Mouse (Mus musculus): ENCODE data around the gene Ugt1a1.
"Not testable (repeated sequence)": the region's sequence is repeated elsewhere in the genome, so short reads cannot be mapped to it uniquely, and the experiment has no call there.

The Ugt1a1 gene

DNA sequence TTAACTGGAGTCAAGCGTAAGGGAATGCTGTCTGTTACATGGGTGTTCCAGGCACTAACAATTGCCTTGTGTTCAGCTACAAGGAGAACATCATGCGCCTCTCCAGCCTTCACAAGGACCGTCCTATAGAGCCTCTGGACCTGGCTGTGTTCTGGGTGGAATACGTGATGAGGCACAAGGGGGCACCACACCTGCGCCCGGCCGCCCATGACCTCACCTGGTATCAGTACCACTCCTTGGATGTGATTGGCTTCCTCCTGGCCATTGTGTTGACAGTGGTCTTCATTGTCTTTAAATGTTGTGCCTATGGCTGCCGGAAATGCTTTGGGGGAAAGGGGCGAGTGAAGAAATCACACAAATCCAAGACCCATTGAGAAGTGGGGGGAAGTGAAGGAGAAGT, 6.3 kb downstream of the Ugt1a1 start:
- intact Hi-C loops (cut with DNase I): no loop called here

DNA sequence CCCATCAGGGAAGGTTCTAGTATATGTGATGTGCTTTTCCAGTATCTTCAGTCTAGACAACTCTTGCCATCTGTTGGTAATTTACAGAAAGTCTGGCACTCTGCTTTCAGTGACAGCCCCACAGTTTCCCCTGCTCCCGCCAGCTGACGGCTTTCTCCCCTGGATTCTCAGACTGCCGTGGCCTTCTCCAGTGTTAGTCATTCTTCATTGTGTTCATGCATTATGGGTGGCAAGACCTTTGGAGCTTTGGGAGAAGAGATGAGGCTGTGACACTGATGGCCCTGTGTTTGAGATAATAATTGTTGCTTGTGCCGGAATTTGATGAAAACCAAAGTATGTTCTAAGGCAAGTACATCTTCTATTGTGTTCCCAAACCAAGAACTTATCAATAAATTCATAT, 6.8 kb downstream of the Ugt1a1 start:
- intact Hi-C loops (cut with DNase I): no loop called here

DNA sequence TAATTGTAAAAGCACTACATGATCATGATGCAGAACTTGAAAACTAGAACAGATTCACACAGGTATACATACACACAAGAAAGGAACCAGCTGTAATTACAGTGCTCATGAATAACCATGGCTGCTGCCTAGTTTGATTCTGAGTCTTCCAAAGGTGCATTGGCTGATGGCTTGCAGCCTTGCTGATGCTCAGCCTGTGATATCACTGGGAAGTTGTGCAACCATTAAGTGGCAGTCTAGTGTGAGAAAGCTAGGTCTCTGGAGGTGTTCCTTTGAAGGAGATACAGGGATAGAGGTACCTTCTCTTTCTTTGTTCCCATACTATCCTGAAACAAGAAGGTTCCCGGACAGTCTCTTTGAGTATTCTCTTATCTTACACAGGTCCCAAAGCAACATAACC, 7.3 kb downstream of the Ugt1a1 start:
- intact Hi-C loops (cut with DNase I): no loop called here

DNA sequence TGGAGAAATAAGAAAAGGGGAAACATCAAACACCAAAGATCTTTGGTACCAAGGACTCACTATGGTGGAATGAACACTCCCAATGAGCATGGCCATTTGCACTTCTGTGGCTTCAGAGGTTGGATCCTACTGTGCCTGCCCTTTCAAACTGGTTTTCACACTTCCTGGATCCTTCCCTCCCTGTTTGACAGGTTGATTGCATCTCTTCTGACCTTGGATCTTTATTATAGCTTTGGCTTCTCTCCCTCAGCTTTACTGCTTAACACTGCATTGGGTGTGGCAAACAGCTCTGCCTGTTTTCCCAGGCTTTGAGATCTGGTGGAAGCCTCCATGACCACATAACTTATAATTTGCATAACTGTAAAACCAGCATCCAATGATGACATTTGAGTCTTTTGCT, 8.6 kb downstream of the Ugt1a1 start:
- intact Hi-C loops (cut with DNase I): no loop called here

DNA sequence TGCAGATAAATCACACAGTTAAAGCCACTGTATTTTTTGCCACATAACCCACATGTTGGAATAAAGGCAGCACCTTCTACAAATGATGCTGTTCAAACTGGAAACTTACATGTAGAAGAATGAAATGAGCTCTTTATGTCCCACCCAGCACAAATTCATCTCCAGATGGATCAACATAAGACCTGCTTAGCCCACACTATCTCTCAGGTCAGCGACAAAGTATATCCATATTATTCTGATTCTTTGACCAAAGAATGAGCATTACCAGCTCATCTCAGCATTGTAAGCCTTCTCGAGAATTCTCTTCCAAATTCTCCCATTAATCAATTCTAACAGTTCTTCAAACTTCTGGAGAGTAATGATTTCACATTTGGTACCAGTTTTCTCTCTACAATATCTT, 10.5 kb downstream of the Ugt1a1 start:
- intact Hi-C loops (cut with DNase I): no loop called here

DNA sequence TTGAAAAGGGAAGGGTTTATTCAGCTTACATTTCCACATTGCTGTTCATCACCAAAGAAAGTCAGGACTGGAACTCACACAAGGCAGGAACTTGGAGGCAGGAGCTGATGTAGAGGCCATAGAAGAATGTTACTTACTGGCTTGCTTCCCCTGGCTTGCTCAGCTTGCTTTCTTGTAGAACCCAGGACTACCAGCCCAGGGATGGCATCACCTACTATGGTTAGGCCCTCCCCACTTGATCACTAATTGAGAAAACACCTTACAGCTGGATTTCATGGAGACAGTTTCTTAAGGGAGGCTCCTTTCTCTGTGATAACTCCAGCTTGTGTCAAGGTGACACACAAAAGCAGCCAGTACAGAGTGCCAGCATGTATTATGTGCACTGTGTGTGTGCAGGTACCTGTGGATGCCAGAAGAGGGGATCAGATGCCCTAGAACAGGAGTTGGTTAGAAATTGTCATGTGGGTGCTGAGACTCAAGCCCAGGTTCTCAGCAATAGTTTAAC, 11.3 kb downstream of the Ugt1a1 start:
- intact Hi-C loops (cut with DNase I): not testable (repeated sequence)

DNA sequence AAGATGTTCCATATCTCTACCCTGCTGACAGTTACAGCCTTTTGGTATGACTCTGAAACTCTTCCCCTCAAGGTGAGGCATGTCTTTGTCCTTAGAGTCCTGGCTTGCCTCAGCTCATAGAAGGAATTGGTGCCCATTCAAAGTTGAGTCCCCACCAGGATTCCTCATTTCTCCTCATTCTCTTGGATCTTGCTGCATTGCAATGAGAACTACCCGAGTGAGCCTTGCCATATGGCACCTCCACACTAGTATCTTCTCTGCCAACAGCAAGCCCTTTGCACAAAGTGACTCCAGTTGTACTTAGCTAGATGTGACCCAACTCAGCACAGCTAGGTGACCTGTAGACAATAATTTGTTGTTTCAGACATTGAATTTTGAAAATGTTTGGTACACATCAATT, 11.8 kb downstream of the Ugt1a1 start:
- intact Hi-C loops (cut with DNase I): no loop called here

DNA sequence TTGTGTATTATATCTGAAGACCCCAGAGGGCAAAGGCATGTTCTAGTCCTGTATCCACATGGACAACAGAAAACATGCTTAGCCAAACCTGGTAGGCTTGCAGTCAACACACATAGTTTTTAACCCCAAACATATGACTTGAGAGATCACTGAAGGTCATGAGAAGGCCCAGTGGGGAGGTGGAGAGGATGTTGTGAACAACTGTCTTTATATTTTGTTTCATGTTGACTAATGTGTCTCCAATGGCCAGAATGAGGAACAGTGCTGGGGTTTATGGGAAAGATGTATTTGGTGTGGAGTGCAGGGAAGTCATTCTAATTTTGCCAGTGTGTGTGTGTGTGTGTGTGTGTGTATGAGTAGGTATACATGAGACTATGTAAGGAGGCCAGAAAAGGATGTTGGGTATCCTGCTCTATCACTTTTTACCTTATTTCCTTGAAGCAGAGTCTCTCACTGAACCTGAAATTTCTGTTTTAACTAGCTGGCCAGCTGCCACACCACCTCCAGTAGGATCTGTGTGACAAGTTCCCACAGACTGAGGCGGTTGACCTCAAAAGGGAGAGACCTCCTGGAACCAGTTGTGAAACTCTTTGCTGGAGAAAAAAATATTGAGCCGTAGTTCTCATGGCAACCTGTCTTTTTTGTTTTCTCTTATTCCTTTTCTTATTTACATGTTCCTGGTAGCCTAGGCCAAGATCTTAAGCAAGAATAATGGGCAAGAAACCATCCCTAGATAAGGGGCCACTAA, 12.4 kb downstream of the Ugt1a1 start:
- intact Hi-C loops (cut with DNase I): no loop called here

DNA sequence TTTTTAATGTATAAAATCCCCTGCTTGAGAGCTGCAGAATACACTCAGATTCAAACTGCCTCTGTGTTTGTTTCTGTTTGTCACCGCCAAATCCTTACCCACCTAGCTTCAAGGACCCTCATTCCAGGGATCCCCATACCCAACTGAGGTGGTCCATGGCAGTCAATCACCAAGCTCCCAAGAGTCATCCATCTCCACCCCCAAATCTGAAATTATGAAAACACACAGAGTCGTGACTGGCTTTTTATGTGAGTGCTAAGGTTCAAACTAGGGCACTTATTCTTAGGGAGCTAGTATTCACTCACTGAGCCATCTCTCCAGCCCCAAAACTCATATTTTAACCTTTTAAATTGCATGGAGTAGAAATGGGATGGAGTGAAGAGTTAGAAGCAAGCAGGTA, 13.5 kb downstream of the Ugt1a1 start:
- intact Hi-C loops (cut with DNase I): not testable (repeated sequence)

DNA sequence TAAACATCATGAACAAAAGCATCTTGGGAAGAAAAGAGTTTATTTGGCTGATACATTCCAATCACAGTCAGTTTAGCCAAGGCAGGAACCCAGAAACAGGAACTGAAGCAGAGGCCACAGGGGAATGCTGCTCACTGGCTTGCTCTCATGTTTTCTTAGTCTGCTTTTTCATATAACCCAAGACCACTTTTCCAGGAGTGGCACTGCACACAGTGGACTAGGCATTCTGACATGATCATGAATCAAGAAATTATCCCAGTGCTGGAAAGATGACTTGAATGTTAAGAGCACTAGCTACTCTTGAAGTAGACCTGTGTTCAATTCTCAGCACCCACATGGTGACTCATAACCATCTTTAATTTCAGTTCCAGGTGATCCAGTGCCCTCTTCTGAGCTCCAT, 14.0 kb downstream of the Ugt1a1 start:
- intact Hi-C loops (cut with DNase I): no loop called here

DNA sequence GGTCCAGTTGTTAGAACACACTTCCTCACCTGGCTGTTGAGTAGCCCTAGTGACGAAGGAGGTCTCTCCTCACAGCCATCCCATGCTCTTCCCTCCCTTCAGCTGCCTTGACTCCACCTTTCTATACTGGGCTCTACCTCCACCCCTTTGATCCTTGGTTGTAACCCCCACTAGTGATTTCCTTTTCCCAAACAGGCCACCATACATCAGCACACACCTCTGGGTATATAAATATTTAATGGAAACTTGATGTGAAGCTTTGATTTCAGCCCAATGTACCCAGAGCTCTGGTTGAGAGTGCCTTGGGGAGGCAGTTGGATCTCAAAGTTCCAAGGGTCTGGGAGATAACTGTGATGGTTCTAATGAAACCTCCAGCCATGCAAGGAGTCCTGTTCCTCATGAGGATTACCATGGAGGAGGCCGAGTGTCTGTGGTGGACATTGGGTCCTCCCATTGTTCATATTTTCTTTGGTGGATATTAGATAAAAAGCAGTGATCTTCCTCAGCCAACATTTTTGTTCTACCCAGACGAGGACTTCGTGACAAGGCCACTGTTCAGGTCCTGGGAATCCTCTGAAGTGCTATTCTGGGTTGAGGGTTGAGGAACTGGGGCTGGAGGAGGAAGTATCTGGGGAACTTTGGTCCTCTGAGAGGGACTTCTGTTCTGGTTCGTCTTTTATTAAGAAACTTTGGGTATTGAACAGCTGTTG, 15.1 kb downstream of the Ugt1a1 start, which contains the start of gene Mroh2a:
TSS of gene Mroh2a (plus strand) at position 317 of the 710 bp plus-strand sequence.
- intact Hi-C loops (cut with DNase I): no loop called here

DNA sequence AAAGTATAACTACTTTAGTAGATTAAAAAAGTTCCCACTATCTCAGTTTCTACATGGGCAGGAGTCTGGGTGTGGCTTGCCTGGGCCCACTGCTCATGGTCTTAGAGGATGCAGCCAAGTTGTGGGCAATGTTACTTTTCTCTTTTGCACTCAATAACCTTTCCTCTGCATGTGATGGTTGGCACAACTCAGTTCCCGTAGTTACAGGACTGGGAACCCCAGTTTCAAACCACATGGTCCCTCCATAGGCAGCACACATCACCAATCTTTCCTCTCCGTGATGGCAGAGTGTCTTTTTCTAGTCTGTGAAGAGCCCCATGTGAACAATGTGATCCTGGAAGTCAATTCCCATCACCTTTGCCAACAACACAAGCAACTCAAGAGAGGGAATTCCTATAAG, 15.7 kb downstream of the Ugt1a1 start:
- intact Hi-C loops (cut with DNase I): no loop called here

DNA sequence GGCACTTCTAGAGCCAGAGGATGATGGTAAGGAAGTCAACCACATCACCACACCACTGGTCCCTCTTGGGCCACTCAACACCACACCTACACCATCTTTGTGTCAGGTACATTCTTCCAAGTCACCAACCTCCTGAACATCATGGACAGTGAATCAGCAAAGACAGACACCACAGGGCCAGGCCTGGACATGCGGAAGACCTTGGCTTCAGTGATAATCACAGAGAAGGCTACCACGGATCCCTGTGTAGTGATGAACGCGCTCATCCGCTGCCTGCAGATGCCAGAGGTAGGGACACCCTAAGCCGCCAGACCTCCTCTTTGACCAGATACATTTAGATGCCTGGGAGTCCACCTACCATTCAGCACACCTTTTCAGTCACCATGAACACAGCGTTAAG, 16.4 kb downstream of the Ugt1a1 start:
- intact Hi-C loops (cut with DNase I): no loop called here

DNA sequence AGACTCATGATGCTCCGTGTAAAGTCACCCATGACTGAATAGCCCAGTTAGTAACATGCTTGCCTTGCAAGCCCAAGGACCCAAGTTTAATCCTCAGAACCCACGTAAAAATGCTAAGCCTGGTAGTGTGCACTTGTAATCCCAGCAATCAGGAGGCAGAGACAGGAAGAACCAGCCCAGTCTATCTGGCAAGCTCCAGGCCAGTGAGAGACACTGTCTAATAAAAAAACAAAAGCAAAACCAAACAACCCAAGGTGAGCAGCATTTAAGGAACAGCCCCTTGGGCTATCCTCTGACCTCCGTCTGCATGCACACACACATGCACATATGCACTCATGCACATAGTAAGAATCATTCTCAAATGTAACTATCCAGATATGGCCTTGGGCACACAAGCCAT, 17.8 kb downstream of the Ugt1a1 start:
- intact Hi-C loops (cut with DNase I): no loop called here

DNA sequence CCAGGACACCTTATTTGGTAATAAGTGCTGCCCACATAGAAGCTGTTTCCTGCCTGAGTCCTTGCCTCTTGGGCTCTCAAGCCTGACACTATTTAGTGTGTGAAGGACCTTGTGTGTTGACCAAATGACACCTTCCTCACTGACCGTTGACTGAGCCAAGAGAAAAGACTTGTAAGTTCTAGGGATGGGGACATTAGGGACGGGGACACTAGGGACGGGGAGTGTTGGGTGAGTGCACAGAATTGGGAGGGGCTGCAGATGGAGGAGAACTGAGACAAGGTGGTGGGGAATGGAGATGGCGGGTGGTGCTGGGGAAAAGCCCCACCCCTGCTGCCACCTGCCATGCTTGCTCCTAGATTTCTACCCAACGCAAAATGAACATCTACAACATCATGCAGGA, 18.2 kb downstream of the Ugt1a1 start:
- intact Hi-C loops (cut with DNase I): no loop called here

DNA sequence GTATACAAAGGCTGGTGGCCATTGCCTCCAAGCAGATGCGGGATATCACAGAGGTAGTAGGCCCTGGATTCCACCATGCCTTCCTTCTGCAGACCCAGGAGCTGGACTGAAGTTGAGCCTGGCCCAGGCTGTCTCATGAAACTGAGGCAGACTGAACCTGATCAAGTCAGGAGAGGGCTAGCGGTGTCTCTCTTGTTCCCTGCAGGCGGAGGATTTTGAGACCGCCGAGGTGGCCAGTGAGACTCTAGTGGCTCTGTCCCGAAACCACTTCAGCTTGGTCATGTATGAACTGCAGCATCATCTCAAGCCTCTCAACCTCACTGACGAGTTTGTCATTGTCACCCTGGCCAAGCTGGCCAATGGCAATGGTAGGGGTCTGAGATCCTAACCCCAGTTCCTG, 18.7 kb downstream of the Ugt1a1 start:
- intact Hi-C loops (cut with DNase I): no loop called here

DNA sequence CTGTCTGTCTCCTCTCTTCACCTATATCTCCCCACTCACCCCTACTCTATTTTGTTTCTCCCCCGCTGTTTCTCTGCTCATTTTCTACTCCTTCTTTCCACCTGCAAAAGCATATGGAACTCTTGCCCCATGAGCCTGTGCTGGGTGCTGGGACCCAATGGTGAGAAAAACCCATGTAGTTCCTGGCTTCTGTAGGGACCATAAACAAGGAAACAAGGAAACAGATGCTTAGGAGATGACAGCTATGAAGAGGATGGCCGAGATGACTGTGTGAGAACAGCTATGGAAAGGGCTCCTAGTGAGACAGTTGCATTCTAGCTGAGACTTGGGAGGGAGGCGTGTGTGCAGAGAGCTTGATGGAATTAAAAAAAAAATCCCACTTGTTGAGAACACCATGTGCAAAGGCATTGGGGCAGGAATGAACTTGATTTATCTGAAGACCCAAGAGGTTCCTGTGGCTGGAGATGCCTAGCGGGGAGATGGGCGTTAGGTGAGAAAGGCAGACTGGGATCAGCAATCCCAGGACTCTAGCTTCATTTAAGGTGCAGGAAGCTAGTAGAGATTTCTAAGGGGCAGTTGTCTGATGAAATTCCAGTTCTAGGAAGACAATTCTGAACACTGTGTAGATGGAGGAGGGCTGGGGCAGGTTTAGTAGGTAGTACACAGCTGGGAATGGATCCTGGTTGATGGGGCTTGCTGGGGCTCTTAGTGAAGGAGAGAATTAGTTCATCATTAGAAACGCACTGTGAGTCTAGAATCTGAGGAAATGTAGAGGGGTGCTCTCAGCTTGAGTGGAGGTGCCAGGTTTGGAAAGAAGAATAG, 19.4 kb downstream of the Ugt1a1 start:
- intact Hi-C loops (cut with DNase I): no loop called here

DNA sequence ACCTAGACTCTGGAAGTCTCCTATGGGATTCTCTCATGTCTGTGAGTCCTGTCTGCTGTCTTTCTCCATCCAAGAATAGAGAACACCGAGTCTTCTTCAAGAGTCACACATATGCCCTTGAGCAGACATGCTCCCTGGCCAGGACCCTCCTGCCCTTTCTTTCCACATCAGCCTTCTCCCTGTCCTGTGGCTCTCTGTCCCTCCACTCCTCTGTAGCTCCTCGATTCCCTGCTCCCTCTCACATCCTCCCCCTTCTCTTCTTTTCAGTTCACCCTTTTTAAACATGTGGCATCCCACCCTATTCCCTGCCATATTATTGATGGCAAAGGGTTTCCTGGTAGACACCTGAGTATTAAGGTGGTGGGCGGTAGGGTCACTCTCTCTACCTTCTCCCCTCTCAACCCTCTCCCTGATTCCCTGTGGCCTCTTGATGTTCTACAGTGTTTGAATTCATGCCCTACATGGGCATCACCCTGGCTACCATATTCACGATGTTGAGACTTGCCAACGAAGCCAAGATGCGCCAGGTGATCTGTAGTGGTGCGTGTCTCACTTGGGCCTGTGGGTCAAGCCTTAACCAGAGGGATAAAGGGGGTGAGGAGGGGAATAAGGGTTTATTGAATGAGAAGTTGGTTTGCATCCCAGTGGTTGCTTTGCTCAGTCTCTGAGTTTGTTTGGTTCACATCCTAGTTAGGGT, 20.2 kb downstream of the Ugt1a1 start:
- intact Hi-C loops (cut with DNase I): no loop called here

DNA sequence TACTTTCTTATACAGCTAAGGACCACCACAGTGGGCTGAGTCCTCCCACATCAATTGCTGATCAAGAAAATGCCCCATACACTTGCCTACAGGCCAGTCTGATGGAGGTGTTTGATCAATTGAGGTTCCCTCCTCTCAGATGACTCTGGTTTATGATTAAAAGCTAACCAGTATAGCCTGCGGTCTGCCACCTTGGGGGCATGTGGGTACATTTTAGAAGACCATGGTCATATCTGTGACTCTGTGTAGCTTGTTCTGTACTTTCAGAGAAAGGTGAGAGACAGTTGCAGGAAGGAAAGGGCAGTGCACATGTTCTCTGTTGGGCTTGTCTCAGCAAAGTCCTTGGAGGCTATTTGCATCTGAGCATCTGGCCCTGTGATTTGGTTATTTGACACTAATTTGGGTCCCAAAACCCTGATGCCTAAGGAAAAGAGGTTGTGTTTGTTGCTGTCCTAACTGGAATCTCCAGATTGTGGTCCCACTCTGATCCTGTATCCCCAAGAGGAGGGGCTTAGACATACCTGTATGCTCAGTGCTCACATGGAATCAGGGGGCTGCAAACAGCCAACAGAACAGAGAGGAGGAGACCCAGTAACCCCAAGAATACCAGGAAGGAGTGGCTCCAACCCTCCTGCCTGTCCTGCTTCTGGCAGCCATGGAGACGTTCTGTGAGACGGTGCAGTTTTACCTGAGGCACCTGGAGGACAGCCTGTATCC, 21.1 kb downstream of the Ugt1a1 start:
- intact Hi-C loops (cut with DNase I): no loop called here

DNA sequence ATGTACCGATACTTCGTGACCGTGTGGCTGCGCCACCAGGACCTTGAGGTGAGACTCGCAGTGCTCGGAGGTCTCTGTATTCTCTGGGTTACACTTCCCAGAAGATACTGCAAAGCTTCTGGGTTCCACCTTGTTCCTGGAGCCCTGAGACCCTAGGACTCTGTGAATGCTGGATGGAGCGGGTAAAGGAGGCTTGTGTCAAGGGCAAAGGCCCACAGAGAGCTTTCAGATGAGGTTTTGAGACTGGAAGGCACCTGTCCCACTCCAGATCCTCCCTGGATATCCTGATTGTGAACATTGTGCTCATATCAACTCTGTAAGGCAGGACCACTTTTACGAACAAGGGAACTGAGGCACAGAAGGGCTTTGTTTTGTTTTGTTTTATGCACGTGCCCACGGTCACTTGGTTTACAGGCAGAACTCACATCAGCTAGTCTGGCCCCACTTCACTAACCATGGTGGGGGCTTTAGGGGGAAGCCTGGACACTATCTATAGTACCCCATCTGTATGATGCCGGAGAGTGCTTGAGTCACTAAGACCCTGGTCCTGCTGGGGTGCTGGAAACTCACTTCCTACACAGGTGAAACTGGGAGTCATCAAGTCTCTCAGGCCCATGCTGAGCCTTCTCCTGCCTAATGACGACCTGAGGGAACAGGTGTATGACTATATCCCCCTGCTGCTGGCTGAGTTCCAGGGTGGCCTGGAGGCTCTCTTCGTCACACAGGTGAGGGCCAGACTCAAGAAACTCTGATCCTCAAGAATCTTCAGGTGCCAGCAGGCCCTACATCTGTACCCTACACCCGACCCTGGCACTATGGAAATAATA, 21.9 kb downstream of the Ugt1a1 start:
- intact Hi-C loops (cut with DNase I): no loop called here

Measured in adrenal gland (tissue).